Mouse (Mus musculus): Measurements from ENCODE around the gene Nab2.

Nab2 gene

GRCm38 (mm10) chr10:127657617-127658016, 10.8 kb downstream of the Nab2 start:
- in situ Hi-C loops (cut with MboI; ENCODE audit: unreplicated experiment in 2 of 2) = loop anchor here in 1 of 2 experiments (25.0 kb wide), 1 partner anchor 530 kb away; the partner anchor contains the start of genes Gls2 and Rbms2

GRCm38 (mm10) chr10:127654970-127655579, 13.3 kb downstream of the Nab2 start:
- in situ Hi-C loops (cut with MboI; ENCODE audit: unreplicated experiment in 2 of 2) = loop anchor here in 1 of 2 experiments (25.0 kb wide), 1 partner anchor 532 kb away; the partner anchor contains the start of genes Gls2 and Rbms2

- in situ Hi-C loops (cut with MboI; ENCODE audit: unreplicated experiment in 2 of 2) = loop anchor here in 1 of 2 experiments (25.0 kb wide), 1 partner anchor 534 kb away; the partner anchor contains the start of genes Gls2 and Rbms2
Observed at GRCm38 (mm10) chr10:127652906-127653638, 15.3 kb downstream of the Nab2 start.

GRCm38 (mm10) chr10:127645791-127646190, 22.6 kb downstream of the Nab2 start:
- in situ Hi-C loops (cut with MboI; ENCODE audit: unreplicated experiment in 2 of 2) = loop anchor here in 1 of 2 experiments (25.0 kb wide), 1 partner anchor 542 kb away; the partner anchor contains the start of genes Gls2 and Rbms2

GRCm38 (mm10) chr10:127643553-127644238, 24.7 kb downstream of the Nab2 start:
- in situ Hi-C loops (cut with MboI; ENCODE audit: unreplicated experiment in 2 of 2) = loop anchor here (5.0 to 25.0 kb wide), 5 partner anchors 34 to 544 kb away; partner anchors contain the start of genes Gls2 (in 1 of the 2) and Rbms2 (in 1 of the 2)

- in situ Hi-C loops (cut with MboI; ENCODE audit: unreplicated experiment in 2 of 2) = loop anchor here (5.0 to 25.0 kb wide), 5 partner anchors 34 to 544 kb away; partner anchors contain the start of genes Gls2 (in 1 of the 2) and Rbms2 (in 1 of the 2)
Observed at GRCm38 (mm10) chr10:127642772-127643552, 25.4 kb downstream of the Nab2 start, which contains the start of gene Stat6. Gene Stat6, plus strand, starts transcription at chr10:127642986.

- in situ Hi-C loops (cut with MboI; ENCODE audit: unreplicated experiment in 2 of 2) = loop anchor here (5.0 to 25.0 kb wide), 5 partner anchors 35 to 545 kb away; partner anchors contain the start of genes Gls2 (in 1 of the 2) and Rbms2 (in 1 of the 2)
Observed at GRCm38 (mm10) chr10:127641861-127642771, 26.3 kb downstream of the Nab2 start.

GRCm38 (mm10) chr10:127640421-127640820, 27.9 kb downstream of the Nab2 start:
- in situ Hi-C loops (cut with MboI; ENCODE audit: unreplicated experiment in 2 of 2) = loop anchor here (5.0 to 25.0 kb wide), 5 partner anchors 37 to 547 kb away; partner anchors contain the start of genes Gls2 (in 1 of the 2) and Rbms2 (in 1 of the 2)

GRCm38 (mm10) chr10:127632668-127633271, 35.6 kb downstream of the Nab2 start:
- in situ Hi-C loops (cut with MboI; ENCODE audit: unreplicated experiment in 2 of 2) = loop anchor here (10.0 to 25.0 kb wide), 2 partner anchors 372 to 555 kb away; partner anchors contain the start of genes Gls2 (in 1 of the 2), Hsd17b6 (in 1 of the 2) and Rbms2 (in 1 of the 2)

- in situ Hi-C loops (cut with MboI; ENCODE audit: unreplicated experiment in 2 of 2) = loop anchor here (10.0 to 25.0 kb wide), 2 partner anchors 373 to 556 kb away; partner anchors contain the start of genes Gls2 (in 1 of the 2), Hsd17b6 (in 1 of the 2) and Rbms2 (in 1 of the 2)
Observed at GRCm38 (mm10) chr10:127631261-127632214, 36.8 kb downstream of the Nab2 start.

GRCm38 (mm10) chr10:127626433-127626832, 41.9 kb downstream of the Nab2 start:
- in situ Hi-C loops (cut with MboI; ENCODE audit: unreplicated experiment in 2 of 2) = loop anchor here in 1 of 2 experiments (10.0 to 25.0 kb wide), 2 partner anchors 52 to 561 kb away; partner anchors contain the start of genes Gls2 and Rbms2

- in situ Hi-C loops (cut with MboI; ENCODE audit: unreplicated experiment in 2 of 2) = loop anchor here in 1 of 2 experiments (10.0 kb wide), 1 partner anchor 49 kb away; no protein-coding TSS in a partner anchor
Observed at GRCm38 (mm10) chr10:127623439-127624216, 44.7 kb downstream of the Nab2 start.

GRCm38 (mm10) chr10:127622661-127623060, 45.7 kb downstream of the Nab2 start:
- in situ Hi-C loops (cut with MboI; ENCODE audit: unreplicated experiment in 2 of 2) = loop anchor here in 1 of 2 experiments (10.0 kb wide), 1 partner anchor 48 kb away; no protein-coding TSS in a partner anchor

- in situ Hi-C loops (cut with MboI; ENCODE audit: unreplicated experiment in 2 of 2) = loop anchor here in 1 of 2 experiments (10.0 kb wide), 1 partner anchor 47 kb away; no protein-coding TSS in a partner anchor
Observed at GRCm38 (mm10) chr10:127622057-127622392, 46.3 kb downstream of the Nab2 start.

- in situ Hi-C loops (cut with MboI; ENCODE audit: unreplicated experiment in 2 of 2) = loop anchor here in 1 of 2 experiments (10.0 kb wide), 1 partner anchor 47 kb away; no protein-coding TSS in a partner anchor
Observed at GRCm38 (mm10) chr10:127621191-127622056, 46.9 kb downstream of the Nab2 start.
